Mouse (Mus musculus) MEL (cell line): Measurements from ENCODE around the gene Atp1a3.

Source experiments
- CTCF ChIP-seq, 3 experiments: IDR thresholded peaks in 2 of 3; conservative IDR thresholded peaks in 1 of 3; 2 replicates each; pipeline ENCODE4 v1.5.1; 2011 to 2012; ENCODE audit warnings: low read length in 3 of 3, low read depth in 2 of 3, mild to moderate bottlenecking in 2 of 3, improper control_type of control experiment in 1 of 3, inconsistent platforms in 1 of 3, mixed read lengths in 1 of 3, moderate library complexity in 1 of 3; ENCODE audit not compliant: control insufficient read depth in 1 of 3, insufficient read depth in 1 of 3, poor library complexity in 1 of 3, severe bottlenecking in 1 of 3
- HCFC1 ChIP-seq: IDR thresholded peaks from 2 replicates; pipeline ENCODE4 v1.6.1; 2012; ENCODE audit warnings: low read depth, mild to moderate bottlenecking, inconsistent platforms, low read length, improper control_type of control experiment, moderate library complexity
- MYC ChIP-seq: IDR thresholded peaks from 2 replicates; pipeline ENCODE4 v1.6.1; 2011; ENCODE audit warnings: low read depth, mild to moderate bottlenecking, low read length, improper control_type of control experiment, moderate library complexity
- POLR2A ChIP-seq, 2 experiments: IDR thresholded peaks; 2 replicates each; pipeline ENCODE4 v1.6.1; 2011 to 2012; ENCODE audit warnings: low read length in 2 of 2, mild to moderate bottlenecking in 2 of 2, control low read depth in 1 of 2, improper control_type of control experiment in 1 of 2, low read depth in 1 of 2, moderate library complexity in 1 of 2; ENCODE audit not compliant: control insufficient read depth in 1 of 2, insufficient read depth in 1 of 2, poor library complexity in 1 of 2
- USF2 ChIP-seq, 2 experiments: IDR thresholded peaks; 2 replicates each; pipeline ENCODE4 v1.6.1; 2011 to 2012; ENCODE audit warnings: improper control_type of control experiment in 2 of 2, low read length in 2 of 2, borderline replicate concordance in 1 of 2, inconsistent platforms in 1 of 2, low read depth in 1 of 2, mild to moderate bottlenecking in 1 of 2; ENCODE audit not compliant: insufficient read depth in 1 of 2
- ZNF384 ChIP-seq: IDR thresholded peaks from 2 replicates; pipeline ENCODE4 v1.6.1; 2012; ENCODE audit warnings: low read depth, mild to moderate bottlenecking, inconsistent platforms, low read length, improper control_type of control experiment

DNA sequence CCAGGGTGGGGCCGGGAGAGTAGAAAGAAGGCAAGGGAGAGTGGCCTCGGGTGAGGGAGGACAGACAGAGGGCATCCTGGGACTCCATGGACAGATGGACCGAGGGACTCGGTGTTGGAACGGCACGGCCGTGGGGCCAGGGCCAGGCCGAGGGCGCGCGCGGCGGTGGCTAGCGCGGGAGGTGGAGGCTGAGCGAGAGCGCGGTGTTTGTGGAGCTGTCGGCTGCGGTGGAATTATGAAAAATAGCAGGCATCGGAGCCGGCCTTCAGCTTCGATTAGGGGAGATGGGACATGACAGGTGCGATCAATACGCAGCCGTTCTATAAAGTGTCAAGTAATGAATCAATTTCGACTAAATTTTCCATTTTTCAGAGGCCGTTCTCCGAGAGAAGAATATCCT is 57.0 kb downstream of the Atp1a3 start:
- no peak for TF ChIP-seq CTCF (IDR thresholded peaks at IDR 0.05 in 2 of 3, conservative IDR thresholded peaks at IDR 0.05 in 1 of 3; ENCODE audit: control insufficient read depth in 1 of 3, insufficient read depth in 1 of 3, low read depth in 2 of 3, low read length in 3 of 3, poor library complexity in 1 of 3, severe bottlenecking in 1 of 3)
- no peak for TF ChIP-seq HCFC1
- TF ChIP-seq MYC, result no peak
- TF ChIP-seq ZNF384, result no peak
- TF ChIP-seq USF2 (IDR thresholded peaks at IDR 0.05; ENCODE audit: borderline replicate concordance in 1 of 2, insufficient read depth in 1 of 2, low read depth in 1 of 2, low read length in 2 of 2), result no peak
- TF ChIP-seq POLR2A (IDR thresholded peaks at IDR 0.05; ENCODE audit: control insufficient read depth in 1 of 2, insufficient read depth in 1 of 2, low read depth in 1 of 2, low read length in 2 of 2, poor library complexity in 1 of 2), result no peak
